Mouse (Mus musculus): ENCODE data around the gene Pitpnm2. TPM values are rescaled to one million over a fixed set of nuclear protein-coding genes. Genes with fewer than 3 reads are reported as not detected.

Pitpnm2 gene
- polyA plus RNA-seq, 1 experiment from 2014 or later: 4.2 TPM

- no peak for ATAC-seq (ENCODE audit: low FRiP score, low read depth)
- 92% methylated on average over 5 of the region's 5 CpGs for WGBS
Observed at GRCm38 (mm10) chr5:124134261-124134660, 115.3 kb downstream of the Pitpnm2 start.

GRCm38 (mm10) chr5:124125093-124125492 is 124.5 kb downstream of the Pitpnm2 start:
- Histone ChIP-seq H3K27ac (no peak overlapping the region), H3K4me1 (no peaks in the 10 kb centered on the region), H3K9me3 (no peaks in the 10 kb centered on the region), H3K36me3 (peaks cover 94% of the 10 kb centered on the region), H3K4me3 (no peak overlapping the region), H3K4me2 (replicated peaks) (no peak overlapping the region), H3K27me3 (no peaks in the 10 kb centered on the region), H3K9ac (no peak overlapping the region)
- WGBS: 89% methylated on average over 11 of the region's 11 CpGs
- ATAC-seq (ENCODE audit: low FRiP score, low read depth): no peak

More at GRCm38 (mm10) chr5:124134261-124134660, 115.3 kb downstream of the Pitpnm2 start:
- H3K9ac ChIP-seq: no peak overlapping the region
- no peaks in the 10 kb centered on the region for H3K4me1 ChIP-seq
- H3K27me3 ChIP-seq: no peaks in the 10 kb centered on the region
- no peak overlapping the region for H3K27ac ChIP-seq
- no peak overlapping the region for H3K4me3 ChIP-seq
- H3K9me3 ChIP-seq: no peaks in the 10 kb centered on the region
- H3K36me3 ChIP-seq: peaks cover 45% of the 10 kb centered on the region
- no peak overlapping the region for H3K4me2 ChIP-seq (replicated peaks)

- no peak overlapping the region for H3K9ac ChIP-seq
- 88% methylated on average over 18 of the region's 18 CpGs for WGBS
- peaks cover 95% of the 10 kb centered on the region for H3K36me3 ChIP-seq
- H3K4me1 ChIP-seq: peaks cover 9% of the 10 kb centered on the region
- H3K9me3 ChIP-seq: no peaks in the 10 kb centered on the region
- no peak overlapping the region for H3K27ac ChIP-seq
- H3K27me3 ChIP-seq: no peaks in the 10 kb centered on the region
- no peak for ATAC-seq (ENCODE audit: low FRiP score, low read depth)
- no peak overlapping the region for H3K4me3 ChIP-seq
- no peak overlapping the region for H3K4me2 ChIP-seq (replicated peaks)
Observed at GRCm38 (mm10) chr5:124122357-124122756, 127.2 kb downstream of the Pitpnm2 start.

GRCm38 (mm10) chr5:124119204-124119603 is 130.4 kb downstream of the Pitpnm2 start:
- Histone ChIP-seq H3K27me3 (no peaks in the 10 kb centered on the region), H3K9ac (no peak overlapping the region), H3K4me2 (replicated peaks) (no peak overlapping the region), H3K9me3 (no peaks in the 10 kb centered on the region), H3K27ac (no peak overlapping the region), H3K4me3 (no peak overlapping the region), H3K36me3 (peaks cover 75% of the 10 kb centered on the region), H3K4me1 (peaks cover 19% of the 10 kb centered on the region)
- ATAC-seq (ENCODE audit: low FRiP score, low read depth): no peak
- WGBS: 77% methylated on average over 5 of the region's 5 CpGs

GRCm38 (mm10) chr5:124115990-124116845 is 133.3 kb downstream of the Pitpnm2 start, which contains the start of gene Arl6ip4:
Gene Arl6ip4 (plus strand): TSS chr5:124116089.
- Histone ChIP-seq H3K36me3 (peaks cover 47% of the 10 kb centered on the region), H3K27me3 (no peaks in the 10 kb centered on the region), H3K9ac (peak within 1 kb of the TSS; percentile 94), H3K4me3 (peak within 1 kb of the TSS; percentile 91), H3K4me2 (replicated peaks) (peak within 1 kb of the TSS; percentile 98), H3K27ac (peak within 1 kb of the TSS; percentile 81; the same call in 1 of the 2 replicates), H3K4me1 (peaks cover 31% of the 10 kb centered on the region), H3K9me3 (no peaks in the 10 kb centered on the region)
- no peak for ATAC-seq (ENCODE audit: low FRiP score, low read depth)
- WGBS: under 1% methylated on average over 64 of the region's 64 CpGs

GRCm38 (mm10) chr5:124115531-124115930 is 134.0 kb downstream of the Pitpnm2 start:
- Histone ChIP-seq H3K4me3 (peak overlapping the region; percentile 91), H3K9ac (peak overlapping the region; percentile 94), H3K27ac (no peak overlapping the region), H3K4me1 (peaks cover 36% of the 10 kb centered on the region), H3K9me3 (no peaks in the 10 kb centered on the region), H3K27me3 (no peaks in the 10 kb centered on the region), H3K4me2 (replicated peaks) (peak overlapping the region; percentile 98), H3K36me3 (peaks cover 40% of the 10 kb centered on the region)
- WGBS: 25% methylated on average over 7 of the region's 7 CpGs
- no peak for ATAC-seq (ENCODE audit: low FRiP score, low read depth)

- no peak overlapping the region for H3K4me3 ChIP-seq
- 88% methylated on average over 24 of the region's 24 CpGs for WGBS
- no peak overlapping the region for H3K9ac ChIP-seq
- no peaks in the 10 kb centered on the region for H3K9me3 ChIP-seq
- H3K27ac ChIP-seq: no peak overlapping the region
- H3K27me3 ChIP-seq: no peaks in the 10 kb centered on the region
- ATAC-seq (ENCODE audit: low FRiP score, low read depth): no peak
- H3K4me1 ChIP-seq: peaks cover 36% of the 10 kb centered on the region
- H3K4me2 ChIP-seq (replicated peaks): no peak overlapping the region
- peaks cover 29% of the 10 kb centered on the region for H3K36me3 ChIP-seq
Observed at GRCm38 (mm10) chr5:124114276-124115025, 135.1 kb downstream of the Pitpnm2 start.

- Histone ChIP-seq H3K4me1 (peaks cover 33% of the 10 kb centered on the region), H3K27ac (no peak overlapping the region), H3K9ac (peak overlapping the region; percentile 78), H3K36me3 (peaks cover 15% of the 10 kb centered on the region), H3K4me3 (peak overlapping the region; percentile 82), H3K9me3 (no peaks in the 10 kb centered on the region), H3K4me2 (replicated peaks) (peak overlapping the region; percentile 91), H3K27me3 (no peaks in the 10 kb centered on the region)
- 12% methylated on average over 14 of the region's 14 CpGs for WGBS
- no peak for ATAC-seq (ENCODE audit: low FRiP score, low read depth)
Observed at GRCm38 (mm10) chr5:124113030-124113429, 136.5 kb downstream of the Pitpnm2 start.

- ATAC-seq (ENCODE audit: low FRiP score, low read depth): no peak
- H3K27ac ChIP-seq: peak overlapping the region; percentile 35; the same call in 1 of the 2 replicates
- peaks cover 10% of the 10 kb centered on the region for H3K36me3 ChIP-seq
- 4% methylated on average over 18 of the region's 18 CpGs for WGBS
- peak overlapping the region; percentile 78 for H3K9ac ChIP-seq
- peaks cover 28% of the 10 kb centered on the region for H3K4me1 ChIP-seq
- H3K9me3 ChIP-seq: no peaks in the 10 kb centered on the region
- peak overlapping the region; percentile 82 for H3K4me3 ChIP-seq
- no peaks in the 10 kb centered on the region for H3K27me3 ChIP-seq
- peak overlapping the region; percentile 91 for H3K4me2 ChIP-seq (replicated peaks)
Observed at GRCm38 (mm10) chr5:124112531-124112930, 137.0 kb downstream of the Pitpnm2 start.

GRCm38 (mm10) chr5:124111742-124112497 is 137.6 kb downstream of the Pitpnm2 start, which contains the start of gene Ogfod2:
Gene Ogfod2 (plus strand): TSS chr5:124112297.
- H3K27me3 ChIP-seq: no peaks in the 10 kb centered on the region
- peaks cover 22% of the 10 kb centered on the region for H3K4me1 ChIP-seq
- no peaks in the 10 kb centered on the region for H3K9me3 ChIP-seq
- H3K36me3 ChIP-seq: peaks cover 6% of the 10 kb centered on the region; the same call in 1 of the 2 replicates
- H3K9ac ChIP-seq: peak within 1 kb of the TSS; percentile 78
- ATAC-seq (ENCODE audit: low FRiP score, low read depth): peak; percentile 98
- WGBS: under 1% methylated on average over 66 of the region's 66 CpGs
- H3K4me3 ChIP-seq: peak within 1 kb of the TSS; percentile 82
- peak within 1 kb of the TSS; percentile 91 for H3K4me2 ChIP-seq (replicated peaks)
- peak within 1 kb of the TSS; percentile 82 for H3K27ac ChIP-seq

GRCm38 (mm10) chr5:124111077-124111741 is 138.4 kb downstream of the Pitpnm2 start:
- 28% methylated on average over 17 of the region's 17 CpGs for WGBS
- Histone ChIP-seq H3K9ac (peak overlapping the region; percentile 78), H3K36me3 (peaks cover 6% of the 10 kb centered on the region; the same call in 1 of the 2 replicates), H3K27ac (no peak overlapping the region), H3K9me3 (no peaks in the 10 kb centered on the region), H3K27me3 (no peaks in the 10 kb centered on the region), H3K4me2 (replicated peaks) (peak overlapping the region; percentile 91), H3K4me3 (peak overlapping the region; percentile 82), H3K4me1 (peaks cover 17% of the 10 kb centered on the region)
- no peak for ATAC-seq (ENCODE audit: low FRiP score, low read depth)

Data from limb, embryonic 13.5 days (tissue).